18 mouse cellular contexts compared by ENCODE assay signal in the genomic region with DNA sequence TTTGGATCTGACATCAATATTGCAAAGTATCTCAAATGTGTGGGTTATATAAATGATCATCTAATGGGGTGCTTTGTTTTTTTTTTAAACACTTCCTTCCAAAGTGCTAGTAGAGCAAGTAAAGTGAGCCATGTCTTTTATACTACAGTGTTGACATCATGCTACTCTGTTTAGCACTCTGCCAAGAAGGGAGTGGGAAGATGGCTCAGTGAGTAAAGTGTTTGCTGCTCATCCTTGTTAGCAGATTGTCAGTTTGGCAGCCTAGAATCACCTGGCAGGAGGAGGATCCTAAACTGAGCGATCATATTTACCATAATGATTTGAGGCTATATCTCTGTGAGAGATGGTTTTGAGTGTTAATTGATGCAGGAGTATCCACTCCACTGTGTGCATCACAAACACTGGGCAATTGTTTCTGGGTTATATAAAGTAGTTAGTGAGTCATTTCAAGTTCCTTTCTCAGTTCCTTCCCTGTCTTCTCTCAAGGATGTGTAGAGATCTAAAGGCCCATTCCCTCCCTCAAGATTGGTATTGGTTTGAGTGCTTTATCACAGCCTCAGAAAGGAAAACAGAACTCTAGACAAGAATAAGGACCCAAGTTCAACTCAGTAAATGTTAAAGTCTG.
DNase-seq lines count a peak whose midpoint lies in the region; ATAC-seq lines count a peak whose summit lies in the region.
"Had no signal": no experiment of that assay in that cellular context is flagged by ENCODE, and none has a peak within 500 bp of the region (broad histone marks: within the 10 kb centered on the region; RNA-seq: fewer than 3 reads in every experiment).

No protein-coding gene starts in this region.

- peak; percentile 98 for ATAC-seq in frontal cortex, adult (ENCODE audit: low TSS enrichment)
- ATAC-seq: forebrain, embryonic 15.5 days; hindbrain, embryonic 16.5 days; intestine, embryonic 15.5 days; Patski had no signal

- DNase-seq in cerebellum, postnatal 10 days: peak; percentile 38 to 40
- no peak for DNase-seq in cerebellum, adult 18-20 months
- no peak for DNase-seq in frontal cortex, postnatal 25 days (ENCODE audit: low spot score in 2 of 2)
- peak; percentile 43 for DNase-seq in Muller cell, postnatal 12 days (ENCODE audit: inconsistent ontology term)
- DNase-seq in telencephalon, adult 2 months (ENCODE audit: low read depth, low spot score): peak; percentile 41
- no peak for DNase-seq in layer of hippocampus, adult 9-10 months (ENCODE audit: low spot score)
- DNase-seq: adrenal gland, postnatal 10 days; adrenal gland, postnatal 36 days; cerebellum, adult 11-12 months; cerebellum, adult 9-11 months; gastrocnemius, adult 2 months; gastrocnemius, postnatal 14 days; heart, postnatal 36 days had no signal

Comparison
In these comparisons a context has a peak if more than half of its experiments do, and no peak if none do; other contexts are left out.
1. DNase-seq: peak in cerebellum, postnatal 10 days (2 of 2), Muller cell, postnatal 12 days (single experiment) and telencephalon, adult 2 months (single experiment); none in cerebellum, adult 18-20 months (0 of 2), frontal cortex, postnatal 25 days (0 of 2) and layer of hippocampus, adult 9-10 months (single experiment).